Mouse (Mus musculus) thymus, postnatal 0 days (tissue): ENCODE results near the gene Fgfrl1. TPM values are rescaled to one million over a fixed set of nuclear protein-coding genes. Genes with fewer than 3 reads are reported as not detected.

Source experiments
- DNase-seq: peaks from one replicate; pipeline ENCODE4 v3.0.0-alpha.2; 2015; ENCODE audit warnings: low spot score
- polyA plus RNA-seq: library from polyadenylated mRNA; unstranded; fragments of >200 nt; fragmentation: Nextera tagmentation; extraction: Ambion mirVana; gene quantifications from 2 replicates; pipeline ENCODE4 v1.2.1, GENCODE M21; 2015

The Fgfrl1 gene
- polyA plus RNA-seq, 1 experiment from 2014 or later, result 4.1 TPM

GRCm38 (mm10) chr5:108667370-108667769 is 24.8 kb upstream of the Fgfrl1 start:
- DNase-seq, result no peak

- DNase-seq, result no peak
Measured at GRCm38 (mm10) chr5:108668387-108668932, 23.7 kb upstream of the Fgfrl1 start.

- DNase-seq, result peak; percentile 78
Measured at GRCm38 (mm10) chr5:108668977-108669936, 22.9 kb upstream of the Fgfrl1 start, which contains the start of gene Dgkq. Gene Dgkq, minus strand, starts transcription at chr5:108669672.

GRCm38 (mm10) chr5:108669986-108670385 is 22.2 kb upstream of the Fgfrl1 start:
- DNase-seq, result no peak

GRCm38 (mm10) chr5:108670785-108671184 is 21.4 kb upstream of the Fgfrl1 start:
- DNase-seq, result peak; percentile 55

- DNase-seq, result no peak
Measured at GRCm38 (mm10) chr5:108671757-108672156, 20.4 kb upstream of the Fgfrl1 start.

- no peak for DNase-seq
Measured at GRCm38 (mm10) chr5:108674624-108675023, 17.6 kb upstream of the Fgfrl1 start.

GRCm38 (mm10) chr5:108675251-108675816 is 16.8 kb upstream of the Fgfrl1 start, which contains the start of gene Slc26a1:
Gene Slc26a1, minus strand, starts transcription at chr5:108675569.
- no peak for DNase-seq

- no peak for DNase-seq
Measured at GRCm38 (mm10) chr5:108676772-108677498, 15.2 kb upstream of the Fgfrl1 start.

- DNase-seq, result no peak
Measured at GRCm38 (mm10) chr5:108677605-108678295, 14.4 kb upstream of the Fgfrl1 start.

- DNase-seq, result no peak
Measured at GRCm38 (mm10) chr5:108678296-108678854, 13.8 kb upstream of the Fgfrl1 start.

GRCm38 (mm10) chr5:108679909-108680308 is 12.3 kb upstream of the Fgfrl1 start:
- peak; percentile 14 for DNase-seq

- DNase-seq, result no peak
Measured at GRCm38 (mm10) chr5:108680871-108681270, 11.3 kb upstream of the Fgfrl1 start.

GRCm38 (mm10) chr5:108689091-108689490 is 3.1 kb upstream of the Fgfrl1 start:
- DNase-seq, result no peak

- DNase-seq, result no peak
Measured at GRCm38 (mm10) chr5:108691152-108691551, 1.0 kb upstream of the Fgfrl1 start.

GRCm38 (mm10) chr5:108693872-108694288 is 1.7 kb downstream of the Fgfrl1 start:
- DNase-seq, result peak; percentile 94

GRCm38 (mm10) chr5:108694352-108695261 is 2.4 kb downstream of the Fgfrl1 start:
- peak; percentile 20 for DNase-seq

GRCm38 (mm10) chr5:108695861-108696260 is 3.7 kb downstream of the Fgfrl1 start:
- no peak for DNase-seq

GRCm38 (mm10) chr5:108696542-108696941 is 4.4 kb downstream of the Fgfrl1 start:
- no peak for DNase-seq
